Mouse (Mus musculus): ENCODE data around the gene Bcl2l13. TPM values are rescaled to one million over a fixed set of nuclear protein-coding genes. Genes with fewer than 3 reads are reported as not detected.

The Bcl2l13 gene
- polyA plus RNA-seq, 1 experiment from 2014 or later = 26.2 TPM

DNA sequence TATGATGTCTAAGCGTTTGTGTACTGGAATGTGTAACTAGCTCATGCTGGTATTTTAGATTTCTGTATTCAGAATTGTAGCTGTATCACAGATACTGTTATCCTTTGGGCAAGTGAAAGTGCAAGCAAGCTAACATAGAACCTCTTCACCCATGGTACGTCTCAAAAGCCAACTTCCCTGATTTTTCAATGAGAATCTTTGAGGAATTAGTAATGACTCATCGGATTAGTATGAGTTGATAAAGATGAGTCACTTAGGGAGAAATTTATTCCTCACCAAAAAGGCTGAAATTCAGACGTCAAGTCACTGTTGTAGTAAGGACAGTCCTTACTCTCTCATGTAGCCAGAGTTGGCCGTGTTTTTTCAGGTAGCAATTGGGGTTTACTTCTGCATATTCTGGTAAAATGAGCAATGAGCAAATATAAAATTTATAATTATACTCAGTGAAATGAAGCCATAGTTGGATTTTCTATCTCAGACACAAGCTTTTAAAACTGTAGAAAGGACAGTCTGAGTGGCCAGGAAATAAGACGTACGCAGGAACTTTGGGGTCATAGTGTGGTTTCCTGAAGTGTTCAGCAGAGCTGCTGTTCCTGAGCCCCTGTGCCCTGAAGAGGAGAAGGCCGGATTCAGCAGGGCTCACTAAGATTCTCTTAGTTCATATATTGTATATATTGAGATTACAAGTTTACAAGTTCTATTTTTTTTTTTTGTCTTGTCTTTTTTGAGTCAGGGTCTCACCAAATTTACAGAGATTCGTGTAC, 30.2 kb downstream of the Bcl2l13 start:
- no peaks in the 10 kb centered on the region for H3K9me3 ChIP-seq (ENCODE audit: control insufficient read depth, low read length)
- H3K4me1 ChIP-seq (ENCODE audit: control insufficient read depth, insufficient read depth, low read length) = no peaks in the 10 kb centered on the region
- peaks cover 36% of the 10 kb centered on the region for H3K36me3 ChIP-seq (ENCODE audit: control insufficient read depth, insufficient read depth, low read length)
- ATAC-seq (ENCODE audit: low read depth) (no peak), DNase-seq (ENCODE audit: low spot score) (no peak)
- WGBS = 80% methylated on average over 9 of the region's 9 CpGs
- H3K4me2 ChIP-seq (ENCODE audit: low read depth, low read length) = no peak overlapping the region
- no peaks in the 10 kb centered on the region for H3K27me3 ChIP-seq (replicated peaks; ENCODE audit: control insufficient read depth, insufficient read depth, low read length)
- H3K9ac ChIP-seq (ENCODE audit: low read depth, low read length) = no peak overlapping the region
- no peak overlapping the region for H3K27ac ChIP-seq (replicated peaks; ENCODE audit: low read depth, low read length)
- no peak overlapping the region for H3K4me3 ChIP-seq (ENCODE audit: low read depth, low read length)

GRCm38 (mm10) chr6:120868824-120869223, 32.8 kb downstream of the Bcl2l13 start:
- WGBS = 48% methylated on average over 1 of the region's 1 CpGs
- Histone ChIP-seq H3K4me2 (ENCODE audit: low read depth, low read length) (no peak overlapping the region), H3K9ac (ENCODE audit: low read depth, low read length) (no peak overlapping the region), H3K36me3 (ENCODE audit: control insufficient read depth, insufficient read depth, low read length) (peaks cover 35% of the 10 kb centered on the region), H3K9me3 (ENCODE audit: control insufficient read depth, low read length) (no peaks in the 10 kb centered on the region), H3K27ac (replicated peaks; ENCODE audit: low read depth, low read length) (no peak overlapping the region), H3K4me3 (ENCODE audit: low read depth, low read length) (no peak overlapping the region), H3K27me3 (replicated peaks; ENCODE audit: control insufficient read depth, insufficient read depth, low read length) (no peaks in the 10 kb centered on the region), H3K4me1 (ENCODE audit: control insufficient read depth, insufficient read depth, low read length) (no peaks in the 10 kb centered on the region)
- ATAC-seq (ENCODE audit: low read depth) (no peak), DNase-seq (ENCODE audit: low spot score) (peak; percentile 17)

DNA sequence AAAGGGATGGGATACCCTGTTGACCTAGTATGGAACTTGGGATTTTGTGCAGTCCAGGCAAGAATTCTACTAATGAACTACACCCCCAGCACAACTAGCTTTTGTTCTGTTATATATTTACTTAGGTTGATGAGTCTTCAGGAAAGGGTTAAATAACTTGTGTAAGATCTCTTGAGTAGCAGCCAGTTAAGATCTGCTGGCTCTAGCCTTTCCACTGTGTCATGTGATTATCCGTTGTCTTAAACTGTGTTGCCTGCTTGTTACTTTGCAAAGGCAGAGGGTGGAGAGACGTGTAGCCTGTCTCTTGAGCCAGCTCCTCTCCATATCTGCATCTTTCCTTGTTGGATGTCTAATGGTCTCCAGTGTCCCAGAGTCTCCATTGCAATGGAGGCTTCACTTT, 35.3 kb downstream of the Bcl2l13 start:
- Histone ChIP-seq H3K9ac (ENCODE audit: low read depth, low read length) (no peak overlapping the region), H3K36me3 (ENCODE audit: control insufficient read depth, insufficient read depth, low read length) (peaks cover 18% of the 10 kb centered on the region), H3K4me1 (ENCODE audit: control insufficient read depth, insufficient read depth, low read length) (no peaks in the 10 kb centered on the region), H3K4me2 (ENCODE audit: low read depth, low read length) (no peak overlapping the region), H3K27me3 (replicated peaks; ENCODE audit: control insufficient read depth, insufficient read depth, low read length) (no peaks in the 10 kb centered on the region), H3K9me3 (ENCODE audit: control insufficient read depth, low read length) (no peaks in the 10 kb centered on the region), H3K4me3 (ENCODE audit: low read depth, low read length) (no peak overlapping the region), H3K27ac (replicated peaks; ENCODE audit: low read depth, low read length) (no peak overlapping the region)
- DNase-seq (ENCODE audit: low spot score) (no peak), ATAC-seq (ENCODE audit: low read depth) (no peak)
- 81% methylated on average over 2 of the region's 2 CpGs for WGBS

DNA sequence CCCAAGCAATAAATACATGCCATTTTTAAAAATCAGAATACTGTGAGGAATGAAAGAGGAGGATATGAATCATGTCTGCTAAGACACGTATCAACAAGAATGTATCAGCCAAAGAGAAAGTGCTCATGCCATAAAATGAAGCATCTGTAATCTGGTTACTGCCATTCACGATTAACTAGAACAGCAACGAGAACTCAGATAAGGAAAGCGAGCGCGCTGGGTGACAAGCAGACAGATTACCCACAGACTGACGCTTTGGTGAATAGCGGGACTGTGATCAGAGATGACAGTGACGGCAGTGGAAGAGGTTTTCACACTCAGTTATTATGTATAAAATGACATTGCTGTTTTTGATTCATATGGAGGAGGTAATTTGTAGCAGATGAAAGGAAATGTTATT, 37.9 kb downstream of the Bcl2l13 start:
- Histone ChIP-seq H3K27ac (replicated peaks; ENCODE audit: low read depth, low read length) (no peak overlapping the region), H3K9me3 (ENCODE audit: control insufficient read depth, low read length) (no peaks in the 10 kb centered on the region), H3K9ac (ENCODE audit: low read depth, low read length) (no peak overlapping the region), H3K4me2 (ENCODE audit: low read depth, low read length) (no peak overlapping the region), H3K27me3 (replicated peaks; ENCODE audit: control insufficient read depth, insufficient read depth, low read length) (no peaks in the 10 kb centered on the region), H3K4me1 (ENCODE audit: control insufficient read depth, insufficient read depth, low read length) (no peaks in the 10 kb centered on the region), H3K4me3 (ENCODE audit: low read depth, low read length) (no peak overlapping the region), H3K36me3 (ENCODE audit: control insufficient read depth, insufficient read depth, low read length) (peaks cover 26% of the 10 kb centered on the region)
- ATAC-seq (ENCODE audit: low read depth) (no peak), DNase-seq (ENCODE audit: low spot score) (no peak)
- WGBS = 73% methylated on average over 9 of the region's 9 CpGs

- DNase-seq (ENCODE audit: low spot score) = no peak
- H3K4me1 ChIP-seq (ENCODE audit: control insufficient read depth, insufficient read depth, low read length) = no peaks in the 10 kb centered on the region
- WGBS = 53% methylated on average over 5 of the region's 5 CpGs
- no peak overlapping the region for H3K4me2 ChIP-seq (ENCODE audit: low read depth, low read length)
- no peak overlapping the region for H3K4me3 ChIP-seq (ENCODE audit: low read depth, low read length)
- no peaks in the 10 kb centered on the region for H3K27me3 ChIP-seq (replicated peaks; ENCODE audit: control insufficient read depth, insufficient read depth, low read length)
- no peaks in the 10 kb centered on the region for H3K9me3 ChIP-seq (ENCODE audit: control insufficient read depth, low read length)
- no peak overlapping the region for H3K27ac ChIP-seq (replicated peaks; ENCODE audit: low read depth, low read length)
- H3K9ac ChIP-seq (ENCODE audit: low read depth, low read length) = no peak overlapping the region
- H3K36me3 ChIP-seq (ENCODE audit: control insufficient read depth, insufficient read depth, low read length) = peaks cover 55% of the 10 kb centered on the region
- no peak for ATAC-seq (ENCODE audit: low read depth)
Measured at GRCm38 (mm10) chr6:120879046-120879445, 43.0 kb downstream of the Bcl2l13 start.

DNA sequence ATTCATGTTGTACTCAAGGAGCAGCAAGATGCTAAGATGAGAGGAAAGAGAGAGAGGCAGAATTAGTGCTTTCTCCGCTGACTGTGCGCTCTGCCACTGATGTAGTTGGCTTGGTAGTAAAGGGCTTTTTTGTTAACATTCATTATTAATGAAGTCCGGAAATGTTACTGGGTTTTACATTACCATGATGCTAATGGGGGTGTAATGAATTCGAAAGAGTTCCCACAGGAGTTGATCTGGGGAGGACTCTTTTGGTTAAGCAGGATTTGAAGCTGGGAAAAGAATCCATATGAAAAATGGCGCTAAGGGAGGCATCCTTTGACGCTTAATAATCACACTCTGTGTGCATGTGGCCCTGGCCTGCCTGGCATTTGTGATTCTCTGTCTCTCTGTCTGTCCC, 48.4 kb downstream of the Bcl2l13 start:
- Histone ChIP-seq H3K9me3 (ENCODE audit: control insufficient read depth, low read length) (no peaks in the 10 kb centered on the region), H3K4me1 (ENCODE audit: control insufficient read depth, insufficient read depth, low read length) (no peaks in the 10 kb centered on the region), H3K36me3 (ENCODE audit: control insufficient read depth, insufficient read depth, low read length) (peaks cover 74% of the 10 kb centered on the region), H3K9ac (ENCODE audit: low read depth, low read length) (no peak overlapping the region), H3K27me3 (replicated peaks; ENCODE audit: control insufficient read depth, insufficient read depth, low read length) (no peaks in the 10 kb centered on the region), H3K27ac (replicated peaks; ENCODE audit: low read depth, low read length) (no peak overlapping the region), H3K4me3 (ENCODE audit: low read depth, low read length) (no peak overlapping the region), H3K4me2 (ENCODE audit: low read depth, low read length) (no peak overlapping the region)
- 86% methylated on average over 6 of the region's 6 CpGs for WGBS
- ATAC-seq (ENCODE audit: low read depth) (no peak), DNase-seq (ENCODE audit: low spot score) (no peak)

- ATAC-seq (ENCODE audit: low read depth) (no peak), DNase-seq (ENCODE audit: low spot score) (no peak)
- WGBS = 91% methylated on average over 17 of the region's 17 CpGs
- no peak overlapping the region for H3K27ac ChIP-seq (replicated peaks; ENCODE audit: low read depth, low read length)
- H3K9me3 ChIP-seq (ENCODE audit: control insufficient read depth, low read length) = no peaks in the 10 kb centered on the region
- no peak overlapping the region for H3K4me3 ChIP-seq (ENCODE audit: low read depth, low read length)
- peaks cover 71% of the 10 kb centered on the region for H3K36me3 ChIP-seq (ENCODE audit: control insufficient read depth, insufficient read depth, low read length)
- H3K27me3 ChIP-seq (replicated peaks; ENCODE audit: control insufficient read depth, insufficient read depth, low read length) = no peaks in the 10 kb centered on the region
- H3K9ac ChIP-seq (ENCODE audit: low read depth, low read length) = no peak overlapping the region
- no peak overlapping the region for H3K4me2 ChIP-seq (ENCODE audit: low read depth, low read length)
- no peaks in the 10 kb centered on the region for H3K4me1 ChIP-seq (ENCODE audit: control insufficient read depth, insufficient read depth, low read length)
Measured at GRCm38 (mm10) chr6:120886696-120887095, 50.7 kb downstream of the Bcl2l13 start.

GRCm38 (mm10) chr6:120894089-120894488, 58.1 kb downstream of the Bcl2l13 start:
- peaks cover 43% of the 10 kb centered on the region; the same call in 1 of the 2 replicates for H3K36me3 ChIP-seq (ENCODE audit: control insufficient read depth, insufficient read depth, low read length)
- no peaks in the 10 kb centered on the region for H3K27me3 ChIP-seq (replicated peaks; ENCODE audit: control insufficient read depth, insufficient read depth, low read length)
- H3K4me3 ChIP-seq (ENCODE audit: low read depth, low read length) = no peak overlapping the region
- ATAC-seq (ENCODE audit: low read depth) (no peak), DNase-seq (ENCODE audit: low spot score) (no peak)
- no peak overlapping the region for H3K27ac ChIP-seq (replicated peaks; ENCODE audit: low read depth, low read length)
- no peaks in the 10 kb centered on the region for H3K4me1 ChIP-seq (ENCODE audit: control insufficient read depth, insufficient read depth, low read length)
- H3K9me3 ChIP-seq (ENCODE audit: control insufficient read depth, low read length) = no peaks in the 10 kb centered on the region
- 92% methylated on average over 9 of the region's 9 CpGs for WGBS
- no peak overlapping the region for H3K9ac ChIP-seq (ENCODE audit: low read depth, low read length)
- H3K4me2 ChIP-seq (ENCODE audit: low read depth, low read length) = no peak overlapping the region

GRCm38 (mm10) chr6:120894524-120894923, 58.5 kb downstream of the Bcl2l13 start:
- no peak for DNase-seq (ENCODE audit: low spot score)
- Histone ChIP-seq H3K27ac (replicated peaks; ENCODE audit: low read depth, low read length) (no peak overlapping the region), H3K4me2 (ENCODE audit: low read depth, low read length) (no peak overlapping the region)

More at GRCm38 (mm10) chr6:120894524-120894923, 58.5 kb downstream of the Bcl2l13 start:
- ATAC-seq (ENCODE audit: low read depth) = no peak
- no peaks in the 10 kb centered on the region for H3K27me3 ChIP-seq (replicated peaks; ENCODE audit: control insufficient read depth, insufficient read depth, low read length)
- no peak overlapping the region for H3K9ac ChIP-seq (ENCODE audit: low read depth, low read length)
- H3K9me3 ChIP-seq (ENCODE audit: control insufficient read depth, low read length) = no peaks in the 10 kb centered on the region
- no peak overlapping the region for H3K4me3 ChIP-seq (ENCODE audit: low read depth, low read length)
- H3K36me3 ChIP-seq (ENCODE audit: control insufficient read depth, insufficient read depth, low read length) = peaks cover 38% of the 10 kb centered on the region; the same call in 1 of the 2 replicates
- H3K4me1 ChIP-seq (ENCODE audit: control insufficient read depth, insufficient read depth, low read length) = no peaks in the 10 kb centered on the region
- 89% methylated on average over 9 of the region's 9 CpGs for WGBS

Measured in embryonic facial prominence, embryonic 14.5 days (tissue).